Mouse (Mus musculus): ENCODE results near the gene Emcn. TPM values are rescaled to one million over a fixed set of nuclear protein-coding genes. Genes with fewer than 3 reads are reported as not detected.

Gene Emcn
- polyA plus RNA-seq, 1 experiment: not detected

- no peak overlapping the region for H3K4me3 ChIP-seq (replicated peaks)
- no peaks in the 10 kb centered on the region for H3K36me3 ChIP-seq (ENCODE audit: control insufficient read depth)
- no peaks in the 10 kb centered on the region for H3K27me3 ChIP-seq (ENCODE audit: control insufficient read depth)
- H3K9me3 ChIP-seq (ENCODE audit: control insufficient read depth, low read length): peaks cover 2% of the 10 kb centered on the region; the same call in 1 of the 2 replicates
- no peak for TF ChIP-seq GATA1 (IDR thresholded peaks at IDR 0.05; ENCODE audit: low read length)
- TF ChIP-seq TAL1 (IDR thresholded peaks at IDR 0.05; ENCODE audit: low read length): no peak
- no peaks in the 10 kb centered on the region for H3K4me1 ChIP-seq (ENCODE audit: control insufficient read depth)
Observed at GRCm38 (mm10) chr3:137319950-137320349, 20.9 kb upstream of the Emcn start.

GRCm38 (mm10) chr3:137322304-137322703, 18.6 kb upstream of the Emcn start:
- Histone ChIP-seq H3K36me3 (ENCODE audit: control insufficient read depth) (no peaks in the 10 kb centered on the region), H3K9me3 (ENCODE audit: control insufficient read depth, low read length) (peaks cover 2% of the 10 kb centered on the region; the same call in 1 of the 2 replicates), H3K4me3 (replicated peaks) (no peak overlapping the region), H3K4me1 (ENCODE audit: control insufficient read depth) (no peaks in the 10 kb centered on the region), H3K27me3 (ENCODE audit: control insufficient read depth) (no peaks in the 10 kb centered on the region)
- no peak for TF ChIP-seq GATA1 (IDR thresholded peaks at IDR 0.05; ENCODE audit: low read length)
- no peak for TF ChIP-seq TAL1 (IDR thresholded peaks at IDR 0.05; ENCODE audit: low read length)

- H3K36me3 ChIP-seq (ENCODE audit: control insufficient read depth): no peaks in the 10 kb centered on the region
Observed at GRCm38 (mm10) chr3:137329898-137330297, 11.0 kb upstream of the Emcn start.

GRCm38 (mm10) chr3:137330950-137331349, 9.9 kb upstream of the Emcn start:
- H3K4me3 ChIP-seq (replicated peaks): no peak overlapping the region
- H3K4me1 ChIP-seq (ENCODE audit: control insufficient read depth): no peaks in the 10 kb centered on the region
- H3K9me3 ChIP-seq (ENCODE audit: control insufficient read depth, low read length): no peaks in the 10 kb centered on the region
- no peaks in the 10 kb centered on the region for H3K27me3 ChIP-seq (ENCODE audit: control insufficient read depth)
- H3K36me3 ChIP-seq (ENCODE audit: control insufficient read depth): no peaks in the 10 kb centered on the region
- TF ChIP-seq GATA1 (IDR thresholded peaks at IDR 0.05; ENCODE audit: low read length): no peak
- TF ChIP-seq TAL1 (IDR thresholded peaks at IDR 0.05; ENCODE audit: low read length): no peak

More at GRCm38 (mm10) chr3:137329898-137330297, 11.0 kb upstream of the Emcn start:
- no peaks in the 10 kb centered on the region for H3K27me3 ChIP-seq (ENCODE audit: control insufficient read depth)
- H3K9me3 ChIP-seq (ENCODE audit: control insufficient read depth, low read length): no peaks in the 10 kb centered on the region
- TF ChIP-seq TAL1 (IDR thresholded peaks at IDR 0.05; ENCODE audit: low read length) (no peak), GATA1 (IDR thresholded peaks at IDR 0.05; ENCODE audit: low read length) (no peak)
- no peak overlapping the region for H3K4me3 ChIP-seq (replicated peaks)
- no peaks in the 10 kb centered on the region for H3K4me1 ChIP-seq (ENCODE audit: control insufficient read depth)

- no peaks in the 10 kb centered on the region for H3K36me3 ChIP-seq (ENCODE audit: control insufficient read depth)
- no peak overlapping the region for H3K4me3 ChIP-seq (replicated peaks)
- H3K9me3 ChIP-seq (ENCODE audit: control insufficient read depth, low read length): no peaks in the 10 kb centered on the region
- H3K27me3 ChIP-seq (ENCODE audit: control insufficient read depth): no peaks in the 10 kb centered on the region
- H3K4me1 ChIP-seq (ENCODE audit: control insufficient read depth): no peaks in the 10 kb centered on the region
- no peak for TF ChIP-seq GATA1 (IDR thresholded peaks at IDR 0.05; ENCODE audit: low read length)
- TF ChIP-seq TAL1 (IDR thresholded peaks at IDR 0.05; ENCODE audit: low read length): no peak
Observed at GRCm38 (mm10) chr3:137332531-137332930, 8.3 kb upstream of the Emcn start.

- Histone ChIP-seq H3K4me3 (replicated peaks) (no peak overlapping the region), H3K27me3 (ENCODE audit: control insufficient read depth) (no peaks in the 10 kb centered on the region), H3K9me3 (ENCODE audit: control insufficient read depth, low read length) (no peaks in the 10 kb centered on the region), H3K36me3 (ENCODE audit: control insufficient read depth) (no peaks in the 10 kb centered on the region), H3K4me1 (ENCODE audit: control insufficient read depth) (no peaks in the 10 kb centered on the region)
- TF ChIP-seq TAL1 (IDR thresholded peaks at IDR 0.05; ENCODE audit: low read length): no peak
- TF ChIP-seq GATA1 (IDR thresholded peaks at IDR 0.05; ENCODE audit: low read length): no peak
Observed at GRCm38 (mm10) chr3:137335957-137336356, 4.9 kb upstream of the Emcn start.

GRCm38 (mm10) chr3:137343446-137343845, 2.6 kb downstream of the Emcn start:
- Histone ChIP-seq H3K36me3 (ENCODE audit: control insufficient read depth) (no peaks in the 10 kb centered on the region), H3K4me1 (ENCODE audit: control insufficient read depth) (no peaks in the 10 kb centered on the region), H3K9me3 (ENCODE audit: control insufficient read depth, low read length) (no peaks in the 10 kb centered on the region), H3K27me3 (ENCODE audit: control insufficient read depth) (no peaks in the 10 kb centered on the region), H3K4me3 (replicated peaks) (no peak overlapping the region)
- TF ChIP-seq GATA1 (IDR thresholded peaks at IDR 0.05; ENCODE audit: low read length): no peak
- no peak for TF ChIP-seq TAL1 (IDR thresholded peaks at IDR 0.05; ENCODE audit: low read length)

- Histone ChIP-seq H3K9me3 (ENCODE audit: control insufficient read depth, low read length) (peaks cover 5% of the 10 kb centered on the region; the same call in 1 of the 2 replicates), H3K4me1 (ENCODE audit: control insufficient read depth) (no peaks in the 10 kb centered on the region), H3K27me3 (ENCODE audit: control insufficient read depth) (no peaks in the 10 kb centered on the region), H3K36me3 (ENCODE audit: control insufficient read depth) (no peaks in the 10 kb centered on the region), H3K4me3 (replicated peaks) (no peak overlapping the region)
- no peak for TF ChIP-seq GATA1 (IDR thresholded peaks at IDR 0.05; ENCODE audit: low read length)
- no peak for TF ChIP-seq TAL1 (IDR thresholded peaks at IDR 0.05; ENCODE audit: low read length)
Observed at GRCm38 (mm10) chr3:137351882-137352281, 11.0 kb downstream of the Emcn start.

- Histone ChIP-seq H3K9me3 (ENCODE audit: control insufficient read depth, low read length) (peaks cover 3% of the 10 kb centered on the region; the same call in 1 of the 2 replicates), H3K36me3 (ENCODE audit: control insufficient read depth) (no peaks in the 10 kb centered on the region), H3K4me3 (replicated peaks) (no peak overlapping the region), H3K27me3 (ENCODE audit: control insufficient read depth) (no peaks in the 10 kb centered on the region), H3K4me1 (ENCODE audit: control insufficient read depth) (no peaks in the 10 kb centered on the region)
- TF ChIP-seq TAL1 (IDR thresholded peaks at IDR 0.05; ENCODE audit: low read length) (no peak), GATA1 (IDR thresholded peaks at IDR 0.05; ENCODE audit: low read length) (no peak)
Observed at GRCm38 (mm10) chr3:137356697-137357096, 15.8 kb downstream of the Emcn start.
